Mouse (Mus musculus): ENCODE data around the gene Mcoln3. TPM values are rescaled to one million over a fixed set of nuclear protein-coding genes. Genes with fewer than 3 reads are reported as not detected.

Gene Mcoln3
- polyA plus RNA-seq, 1 experiment, result 0.39 TPM

DNA sequence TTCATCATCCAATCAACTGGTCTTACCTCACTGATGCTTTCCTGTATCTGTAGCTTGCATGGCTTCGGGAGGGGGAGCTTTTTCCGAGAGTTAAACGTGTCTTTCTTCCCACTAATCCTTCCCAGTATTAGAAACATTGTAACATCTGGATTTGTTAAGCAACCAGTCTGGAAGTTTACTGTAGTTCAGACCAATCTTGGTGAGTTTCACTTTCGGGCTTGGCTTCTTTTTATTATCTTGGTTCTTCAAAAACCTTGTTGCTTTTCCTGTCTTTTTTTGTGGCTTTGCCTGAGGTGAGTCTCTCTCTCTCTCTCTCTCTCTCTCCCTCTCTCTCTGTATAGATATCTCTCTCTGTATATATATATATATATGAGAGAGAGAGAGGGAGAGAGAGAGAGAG, 40.8 kb downstream of the Mcoln3 start:
- Histone ChIP-seq H3K9me3 (0 out of 2 replicates have a peak, but pooled peaks cover 6% of the 10 kb centered on the region), H3K27me3 (replicated peaks) (peaks cover 11% of the 10 kb centered on the region), H3K36me3 (replicated peaks; ENCODE audit: low read length) (no peaks in the 10 kb centered on the region), H3K4me3 (replicated peaks) (no peak overlapping the region), H3K4me1 (peaks cover 29% of the 10 kb centered on the region)
- TF ChIP-seq GATA1 (IDR thresholded peaks at IDR 0.05; ENCODE audit: borderline replicate concordance, low read length) (no peak), FLI1 (IDR thresholded peaks at IDR 0.05; ENCODE audit: low read length) (no peak)

DNA sequence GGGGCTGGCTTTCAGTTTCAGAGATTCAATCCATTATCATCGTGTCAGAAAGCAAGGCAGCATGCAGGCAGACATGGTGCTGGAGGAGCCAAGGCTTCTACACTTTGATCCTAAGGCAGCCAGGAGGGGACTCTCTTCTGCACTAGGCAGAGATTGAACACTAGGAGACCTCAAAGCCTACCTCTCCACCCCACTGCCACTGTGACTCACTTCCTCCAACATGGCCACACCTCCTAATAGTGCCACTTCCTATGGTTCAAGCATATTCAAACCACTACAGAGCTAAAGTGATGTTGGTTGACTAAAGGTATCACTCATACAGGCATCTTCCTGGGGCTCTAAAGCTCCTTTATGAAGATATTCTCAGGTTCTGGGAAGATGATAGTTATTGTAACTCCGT, 42.1 kb downstream of the Mcoln3 start:
- Histone ChIP-seq H3K27me3 (replicated peaks) (peaks cover 9% of the 10 kb centered on the region), H3K9me3 (0 out of 2 replicates have a peak, but pooled peaks cover 6% of the 10 kb centered on the region), H3K36me3 (replicated peaks; ENCODE audit: low read length) (no peaks in the 10 kb centered on the region), H3K4me3 (replicated peaks) (no peak overlapping the region), H3K4me1 (peaks cover 19% of the 10 kb centered on the region)
- TF ChIP-seq GATA1 (IDR thresholded peaks at IDR 0.05; ENCODE audit: borderline replicate concordance, low read length) (no peak), FLI1 (IDR thresholded peaks at IDR 0.05; ENCODE audit: low read length) (no peak)

DNA sequence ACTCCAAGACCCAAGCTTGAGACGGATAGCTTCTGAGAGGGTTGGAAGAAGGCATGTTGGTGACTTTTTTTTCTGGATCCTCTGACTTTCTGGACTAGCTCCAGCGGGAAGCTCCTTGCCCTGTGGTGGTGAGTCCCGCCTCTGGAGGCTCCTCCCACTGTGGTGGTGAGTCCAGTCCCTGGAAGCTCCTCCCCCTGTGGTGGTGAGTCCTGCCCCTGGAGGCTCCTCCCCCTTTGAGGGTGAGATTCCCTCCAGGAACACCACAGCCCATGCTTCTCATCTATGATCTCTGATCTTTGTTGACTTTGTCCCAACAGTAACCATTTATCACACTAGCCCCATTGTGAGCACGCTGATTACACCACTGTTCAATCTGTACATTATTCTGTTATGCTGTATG, 44.9 kb downstream of the Mcoln3 start:
- Histone ChIP-seq H3K9me3 (peaks cover 12% of the 10 kb centered on the region), H3K4me1 (peaks cover 8% of the 10 kb centered on the region; the same call in 1 of the 2 replicates), H3K36me3 (replicated peaks; ENCODE audit: low read length) (no peaks in the 10 kb centered on the region), H3K27me3 (replicated peaks) (peaks cover 3% of the 10 kb centered on the region), H3K4me3 (replicated peaks) (no peak overlapping the region)
- TF ChIP-seq FLI1 (IDR thresholded peaks at IDR 0.05; ENCODE audit: low read length) (no peak), GATA1 (IDR thresholded peaks at IDR 0.05; ENCODE audit: borderline replicate concordance, low read length) (no peak)

GRCm38 (mm10) chr3:146169356-146169755, 52.1 kb downstream of the Mcoln3 start:
- peaks cover 9% of the 10 kb centered on the region for H3K9me3 ChIP-seq
- peaks cover 8% of the 10 kb centered on the region for H3K27me3 ChIP-seq (replicated peaks)
- TF ChIP-seq GATA1 (IDR thresholded peaks at IDR 0.05; ENCODE audit: borderline replicate concordance, low read length) (no peak), FLI1 (IDR thresholded peaks at IDR 0.05; ENCODE audit: low read length) (no peak)
- H3K4me1 ChIP-seq, result peaks cover 14% of the 10 kb centered on the region
- no peaks in the 10 kb centered on the region for H3K36me3 ChIP-seq (replicated peaks; ENCODE audit: low read length)
- no peak overlapping the region for H3K4me3 ChIP-seq (replicated peaks)

GRCm38 (mm10) chr3:146173030-146173429, 55.8 kb downstream of the Mcoln3 start:
- Histone ChIP-seq H3K9me3 (0 out of 2 replicates have a peak, but pooled peaks cover 3% of the 10 kb centered on the region), H3K4me3 (replicated peaks) (no peak overlapping the region), H3K4me1 (peaks cover 20% of the 10 kb centered on the region), H3K27me3 (replicated peaks) (peaks cover 29% of the 10 kb centered on the region), H3K36me3 (replicated peaks; ENCODE audit: low read length) (no peaks in the 10 kb centered on the region)
- no peak for TF ChIP-seq GATA1 (IDR thresholded peaks at IDR 0.05; ENCODE audit: borderline replicate concordance, low read length)
- TF ChIP-seq FLI1 (IDR thresholded peaks at IDR 0.05; ENCODE audit: low read length), result no peak

DNA sequence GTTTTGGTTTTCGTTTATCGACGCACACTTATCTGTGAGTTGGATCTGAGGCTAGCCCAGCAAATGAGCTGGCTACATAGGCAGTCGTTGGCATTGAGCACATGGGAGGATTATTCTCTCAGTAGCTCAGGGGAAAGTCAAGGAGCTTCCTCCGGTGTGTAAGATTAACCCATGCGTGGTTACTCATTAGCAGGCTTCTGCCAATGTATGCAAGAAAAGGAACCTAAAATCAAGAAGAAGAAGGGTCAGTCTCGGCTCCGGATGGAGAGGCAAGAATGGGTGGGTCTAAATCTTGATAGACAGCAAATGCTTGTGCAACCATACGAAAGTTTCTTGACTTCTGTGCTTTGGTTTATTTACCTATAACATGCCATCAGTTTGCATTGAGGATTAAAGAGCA, 57.0 kb downstream of the Mcoln3 start:
- no peak for TF ChIP-seq GATA1 (IDR thresholded peaks at IDR 0.05; ENCODE audit: borderline replicate concordance, low read length)
- no peak overlapping the region for H3K4me3 ChIP-seq (replicated peaks)
- no peaks in the 10 kb centered on the region for H3K36me3 ChIP-seq (replicated peaks; ENCODE audit: low read length)
- peaks cover 33% of the 10 kb centered on the region for H3K27me3 ChIP-seq (replicated peaks)
- H3K9me3 ChIP-seq, result 0 out of 2 replicates have a peak, but pooled peaks cover 3% of the 10 kb centered on the region
- H3K4me1 ChIP-seq, result peaks cover 23% of the 10 kb centered on the region

DNA sequence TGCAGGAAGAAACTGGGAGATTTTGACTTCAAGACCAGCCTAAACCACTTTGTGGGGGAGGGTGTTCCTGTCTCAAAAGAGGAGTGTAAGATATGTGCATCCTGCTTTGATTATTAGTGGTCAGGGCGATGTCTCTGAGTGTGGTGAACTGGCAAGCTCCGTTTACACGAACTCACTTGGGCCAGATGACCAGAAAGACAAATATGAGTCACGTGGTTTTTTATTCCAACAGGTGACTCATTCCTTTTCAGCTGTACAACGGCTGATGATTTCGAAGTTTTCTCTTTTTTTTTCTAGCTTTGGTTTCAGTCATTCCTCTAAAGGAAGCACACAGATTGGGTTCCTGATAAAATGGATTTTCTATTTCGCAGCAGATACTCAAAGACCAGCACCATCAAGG, 60.0 kb downstream of the Mcoln3 start:
- TF ChIP-seq FLI1 (IDR thresholded peaks at IDR 0.05; ENCODE audit: low read length), result no peak
- no peak for TF ChIP-seq GATA1 (IDR thresholded peaks at IDR 0.05; ENCODE audit: borderline replicate concordance, low read length)
- H3K36me3 ChIP-seq (replicated peaks; ENCODE audit: low read length), result no peaks in the 10 kb centered on the region

GRCm38 (mm10) chr3:146177748-146178582, 60.7 kb downstream of the Mcoln3 start:
- Histone ChIP-seq H3K36me3 (replicated peaks; ENCODE audit: low read length) (no peaks in the 10 kb centered on the region), H3K4me1 (peaks cover 11% of the 10 kb centered on the region), H3K4me3 (replicated peaks) (peak overlapping the region; percentile 70), H3K9me3 (no peaks in the 10 kb centered on the region), H3K27me3 (replicated peaks) (peaks cover 33% of the 10 kb centered on the region)
- no peak for TF ChIP-seq GATA1 (IDR thresholded peaks at IDR 0.05; ENCODE audit: borderline replicate concordance, low read length)
- no peak for TF ChIP-seq FLI1 (IDR thresholded peaks at IDR 0.05; ENCODE audit: low read length)

More for the DNA sequence above, 60.0 kb downstream of the Mcoln3 start:
- Histone ChIP-seq H3K4me3 (replicated peaks) (peak overlapping the region; percentile 70), H3K9me3 (no peaks in the 10 kb centered on the region), H3K4me1 (peaks cover 12% of the 10 kb centered on the region), H3K27me3 (replicated peaks) (peaks cover 35% of the 10 kb centered on the region)

DNA sequence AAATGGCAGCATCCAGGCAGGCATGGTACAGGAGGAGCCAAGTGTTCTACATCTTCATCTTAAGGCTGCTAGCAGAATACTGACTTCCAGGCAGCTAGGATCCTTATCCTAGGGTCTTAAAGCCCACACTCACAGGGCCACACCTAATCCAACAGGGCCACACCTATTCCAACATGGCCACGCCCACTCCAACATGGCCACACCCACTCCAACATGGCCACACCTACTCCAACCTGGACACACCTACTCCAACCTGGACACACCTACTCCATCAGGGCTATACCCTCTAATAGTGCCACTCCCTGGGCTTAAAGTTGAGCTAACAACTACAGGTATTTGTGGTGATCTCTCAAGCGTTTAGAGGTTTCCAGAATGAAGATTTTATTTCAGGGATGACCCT, 63.1 kb downstream of the Mcoln3 start:
- Histone ChIP-seq H3K4me3 (replicated peaks) (no peak overlapping the region), H3K9me3 (no peaks in the 10 kb centered on the region), H3K36me3 (replicated peaks; ENCODE audit: low read length) (no peaks in the 10 kb centered on the region), H3K4me1 (peaks cover 8% of the 10 kb centered on the region), H3K27me3 (replicated peaks) (peaks cover 21% of the 10 kb centered on the region)
- TF ChIP-seq FLI1 (IDR thresholded peaks at IDR 0.05; ENCODE audit: low read length) (no peak), GATA1 (IDR thresholded peaks at IDR 0.05; ENCODE audit: borderline replicate concordance, low read length) (no peak)

- Histone ChIP-seq H3K27me3 (replicated peaks) (peaks cover 17% of the 10 kb centered on the region), H3K36me3 (replicated peaks; ENCODE audit: low read length) (no peaks in the 10 kb centered on the region), H3K4me1 (peaks cover 8% of the 10 kb centered on the region), H3K9me3 (no peaks in the 10 kb centered on the region), H3K4me3 (replicated peaks) (no peak overlapping the region)
- no peak for TF ChIP-seq GATA1 (IDR thresholded peaks at IDR 0.05; ENCODE audit: borderline replicate concordance, low read length)
- no peak for TF ChIP-seq FLI1 (IDR thresholded peaks at IDR 0.05; ENCODE audit: low read length)
These were observed 63.7 kb downstream of the Mcoln3 start for GRCm38 (mm10) chr3:146180986-146181385.

All from megakaryocyte, embryonic 14.5 days (primary cell).